Mouse (Mus musculus) monocyte, adult 5-6 weeks (primary cell): ENCODE results near the gene Gpr21. TPM values are rescaled to one million over a fixed set of nuclear protein-coding genes. Genes with fewer than 3 reads are reported as not detected.

Source experiments
- ATAC-seq: fragments of 153-309, 156-312 bp; replicated peaks from 2 replicates; pipeline ENCODE4 v1.8.0; 2017; ENCODE audit warnings: mild to moderate bottlenecking; ENCODE audit not compliant: low TSS enrichment, insufficient number of reproducible peaks, severe bottlenecking, poor library complexity, low FRiP score
- total RNA-seq: library from RNA; stranded (forward); fragments of 200-1000, 200-491, 200-594 nt; gene quantifications from 3 replicates; pipeline ENCODE4 v1.2.3, GENCODE M21; 2017

Gene Gpr21
- total RNA-seq, 1 experiment from 2014 or later: 0.67 TPM

DNA sequence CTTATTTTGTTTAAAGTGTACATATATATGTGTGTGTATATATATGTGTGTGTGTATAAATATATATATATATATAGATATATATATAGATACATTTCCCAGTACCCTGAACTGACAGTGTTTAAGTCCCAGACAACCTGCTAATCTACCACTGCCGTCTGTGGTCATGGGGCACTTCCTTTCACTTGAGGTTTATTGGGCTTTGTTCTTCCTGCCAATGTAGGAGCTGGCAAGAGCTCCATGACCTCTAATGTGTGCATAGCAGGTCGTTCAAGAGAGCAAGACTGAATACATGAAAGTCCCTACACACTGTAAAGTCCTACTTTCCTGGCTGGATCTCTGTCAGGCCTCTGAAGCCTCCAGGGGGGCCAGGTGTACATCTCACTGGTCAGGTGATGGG is 49.4 kb downstream of the Gpr21 start:
- ATAC-seq: no peak

DNA sequence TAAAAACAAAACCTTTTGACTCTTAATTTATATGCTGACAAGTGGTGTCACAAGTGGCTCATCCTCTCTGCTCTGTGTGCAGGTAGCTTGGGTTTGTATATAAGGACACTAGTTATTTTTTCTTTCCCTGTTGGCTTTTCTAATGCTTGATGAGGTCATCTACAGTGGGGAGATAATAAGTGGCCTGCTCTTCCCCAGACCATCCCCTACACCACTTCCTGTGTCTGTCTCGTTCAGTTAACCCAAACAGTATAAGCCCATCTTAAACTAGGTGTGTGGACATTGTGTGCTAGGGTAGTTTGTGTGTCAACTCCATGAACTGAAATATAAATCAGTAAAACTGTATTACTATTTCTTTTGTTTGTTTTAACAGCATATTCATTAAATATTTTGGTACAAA is 49.9 kb downstream of the Gpr21 start:
- no peak for ATAC-seq

DNA sequence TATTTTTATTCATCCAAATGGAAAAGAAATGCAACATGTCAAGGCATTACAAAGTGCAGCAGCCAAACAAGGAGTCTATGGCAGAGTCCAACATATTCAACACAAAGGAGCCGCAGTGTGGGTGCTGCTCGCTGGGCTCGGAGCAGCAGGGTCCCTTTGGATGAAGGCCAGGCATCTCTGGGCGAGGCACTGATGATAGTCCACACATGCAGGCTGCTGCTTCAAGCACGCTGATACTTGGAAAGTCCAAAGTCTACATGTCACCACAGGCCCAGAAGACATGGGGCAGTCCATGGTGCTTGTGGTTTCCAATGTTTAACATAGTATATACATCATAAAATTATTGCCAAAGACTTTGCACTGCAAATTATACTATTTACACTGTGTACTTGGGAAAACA is 53.8 kb downstream of the Gpr21 start:
- no peak for ATAC-seq

Other genes starting within 250 kb of the Gpr21 start
- gene Olfr368, start 189.8 kb upstream of the Gpr21 start, total RNA-seq: not detected in 3 replicates
- 71.6 to 76.0 TPM (median 75.3 TPM) in 3 replicates for gene Pdcl, start 157.0 kb upstream of the Gpr21 start, total RNA-seq
- 48.1 to 72.0 TPM (median 49.0 TPM) in 3 replicates for gene Rc3h2, start 93.4 kb upstream of the Gpr21 start, total RNA-seq
- 10.5 to 20.5 TPM (median 13.9 TPM) in 3 replicates for gene Zbtb26, start 73.2 kb upstream of the Gpr21 start, total RNA-seq
- 34.4 to 36.5 TPM (median 35.6 TPM) in 3 replicates for gene Zbtb6, start 73.2 kb upstream of the Gpr21 start, total RNA-seq
- 36.5 to 57.2 TPM (median 42.7 TPM) in 3 replicates for gene Rabgap1, start 73.1 kb upstream of the Gpr21 start, total RNA-seq
- gene Strbp, start 187.5 kb downstream of the Gpr21 start, total RNA-seq: 12.8 to 35.4 TPM (median 29.1 TPM) in 3 replicates